Mouse (Mus musculus) liver, postnatal 0 days (tissue): ENCODE results near the gene Mbd6.

Experiments used
- CTCF ChIP-seq: sonication (generic); IDR thresholded peaks from 2 replicates; pipeline ENCODE4 v1.5.1; 2016; ENCODE audit warnings: antibody characterized with exemption, low read depth
- EP300 ChIP-seq: IDR thresholded peaks from 2 replicates; pipeline ENCODE4 v1.6.1; 2016; ENCODE audit warnings: antibody characterized with exemption, low read depth, mild to moderate bottlenecking

DNA sequence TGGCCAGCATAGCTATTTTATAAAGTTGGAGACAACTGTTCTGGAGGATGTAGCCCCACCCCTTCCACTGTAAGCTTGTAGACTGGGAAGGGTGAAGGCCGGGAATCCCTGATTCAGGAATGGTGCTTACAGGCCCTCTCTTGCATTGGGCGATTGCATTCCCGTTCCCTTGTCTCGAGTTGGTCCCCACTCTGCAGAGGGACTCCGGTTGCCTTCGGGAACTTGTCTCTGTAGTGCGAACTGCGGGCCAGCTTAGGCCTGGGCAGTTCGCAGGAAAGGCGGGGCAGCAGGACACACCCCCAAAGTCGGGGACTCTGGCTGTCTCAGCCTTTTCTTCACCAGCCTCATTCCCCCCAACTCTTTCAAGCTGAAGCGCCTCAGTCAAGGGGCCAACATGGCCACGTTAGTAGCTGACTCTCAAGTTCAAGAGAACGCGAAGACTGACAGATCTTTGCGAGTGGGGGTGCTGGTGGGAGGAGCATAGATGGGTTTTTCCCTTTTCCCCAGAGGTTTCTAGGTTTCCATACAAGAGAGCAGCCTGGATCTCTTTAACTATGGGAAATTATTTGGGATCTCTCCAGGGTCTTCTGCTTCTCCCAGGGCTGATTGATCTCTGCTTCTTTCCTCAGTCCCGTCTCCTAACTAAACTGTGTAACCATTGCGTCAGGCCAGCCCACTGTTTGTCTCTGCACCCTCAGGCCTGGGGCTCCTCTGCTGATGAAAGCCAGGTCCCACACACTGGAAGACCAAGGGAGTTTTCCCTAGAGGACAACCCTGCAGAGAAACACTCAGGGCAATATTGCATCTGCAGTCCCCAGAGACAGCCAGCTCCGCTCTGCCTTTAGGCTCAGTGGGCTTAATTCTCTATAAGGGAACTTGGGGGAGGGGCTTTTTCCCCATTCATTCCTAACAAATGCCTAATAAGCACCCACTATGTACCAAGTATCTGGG lies 2.4 kb upstream of the Mbd6 start:
- TF ChIP-seq CTCF (no peak), EP300 (no peak)
